Mouse (Mus musculus) cerebellum, adult 9-11 months (tissue): ENCODE data around the gene Vmn1r170.
"Not testable (repeated sequence)": the region's sequence is repeated elsewhere in the genome, so short reads cannot be mapped to it uniquely, and the experiment has no call there.

Experiments
- DNase-seq: peaks from one replicate; pipeline ENCODE4 v3.0.0; 2022

Gene Vmn1r170

DNA sequence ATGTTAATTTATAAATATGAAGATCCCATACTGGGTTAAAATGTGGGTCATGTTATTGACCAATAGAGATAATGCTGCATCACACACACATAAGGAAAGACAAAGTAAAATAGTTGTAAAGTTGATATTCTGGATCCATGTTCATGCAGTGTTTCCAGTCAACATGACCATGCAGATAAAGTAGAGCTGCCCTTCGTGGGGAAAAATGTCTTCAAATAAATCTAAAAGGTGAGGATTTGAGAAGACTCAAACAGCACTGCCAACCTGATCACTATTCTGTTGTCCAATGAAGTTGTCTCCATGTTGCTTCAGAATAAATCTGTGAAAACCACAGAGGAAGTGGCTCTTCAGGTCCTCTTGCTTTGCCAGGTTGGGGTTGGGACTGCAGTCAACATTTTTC, at the start of gene Vmn1r170:
TSS of gene Vmn1r170 (plus strand) at position 301 of the 400 bp plus-strand sequence.
- DNase-seq = not testable (repeated sequence)

DNA sequence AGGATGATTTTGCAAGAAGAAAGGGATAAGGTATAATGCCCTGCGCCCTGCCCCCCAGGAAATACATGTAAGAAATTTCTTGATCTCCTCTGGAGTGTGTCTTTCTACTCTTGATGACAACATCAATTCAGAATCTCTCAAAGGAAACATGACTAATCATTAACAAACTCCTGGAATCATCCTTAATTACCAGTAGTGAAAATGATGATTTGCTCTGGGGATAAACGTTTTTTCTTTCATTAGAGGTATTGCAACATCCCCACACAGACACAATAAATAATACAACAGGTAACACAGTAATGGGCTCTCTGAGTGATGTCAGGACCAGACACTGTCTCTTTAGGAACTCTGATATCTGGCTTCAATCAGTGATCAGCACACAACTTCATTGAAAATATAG, 30.7 kb upstream of the Vmn1r170 start, which contains the start of gene Vmn1r169:
TSS of gene Vmn1r169 (plus strand) at position 301 of the 400 bp plus-strand sequence.
- not testable (repeated sequence) for DNase-seq

DNA sequence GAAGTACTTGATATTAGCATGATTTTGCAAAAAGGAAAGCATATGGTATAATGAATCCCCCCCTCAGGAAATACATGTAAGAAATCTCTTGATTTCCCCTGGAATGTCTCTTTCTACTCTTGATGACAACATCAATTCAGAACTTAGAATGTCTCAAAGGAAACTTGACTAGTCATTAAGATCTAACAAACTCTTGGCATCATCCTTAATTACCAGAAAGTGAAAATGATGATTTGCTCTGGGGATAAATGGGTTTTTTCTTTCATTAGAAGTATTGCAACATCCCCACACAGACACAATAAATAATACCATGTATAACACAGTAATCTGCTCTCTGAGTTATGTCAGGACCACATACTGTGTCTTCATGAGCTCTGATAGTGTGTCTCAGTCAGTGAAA, 24.4 kb downstream of the Vmn1r170 start, which contains the start of gene Vmn1r171:
TSS of gene Vmn1r171 (plus strand) at position 301 of the 400 bp plus-strand sequence.
- no peak for DNase-seq
